Mouse (Mus musculus) G1E (cell line): ENCODE results near the gene Zfp941.

Source experiments
- CTCF ChIP-seq: IDR thresholded peaks from 2 replicates; pipeline ENCODE4 v1.5.1; 2012; ENCODE audit warnings: low read depth, low read length, inconsistent platforms, mixed read lengths
- GATA1 ChIP-seq: IDR thresholded peaks from 2 replicates; pipeline ENCODE4 v1.6.1; 2012; ENCODE audit warnings: borderline replicate concordance, low read length, inconsistent platforms, mixed read lengths
- POLR2AphosphoS5 ChIP-seq: IDR thresholded peaks from 2 replicates; pipeline ENCODE4 v1.6.1; 2012; ENCODE audit warnings: low read depth, low read length, inconsistent platforms; ENCODE audit not compliant: insufficient replicate concordance

DNA sequence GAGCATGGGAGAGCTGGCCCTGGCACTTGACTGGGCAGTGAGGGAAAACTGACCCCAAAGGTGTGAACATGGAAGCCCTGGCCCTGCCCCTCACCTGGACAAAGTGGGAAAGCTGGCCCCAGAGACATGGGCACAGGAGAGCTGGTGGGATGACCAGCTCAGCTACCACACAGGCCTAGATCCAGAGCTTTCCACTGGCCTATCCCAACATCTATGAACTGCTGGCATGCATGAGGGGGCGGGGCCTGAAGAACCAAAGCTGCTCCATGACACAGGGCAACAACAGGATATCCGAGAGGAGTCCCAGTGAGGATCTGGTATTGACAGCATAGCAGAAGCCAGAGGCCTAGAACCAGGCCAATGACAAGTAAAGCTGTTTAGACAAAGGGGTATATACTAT, 23.8 kb downstream of the Zfp941 start:
- TF ChIP-seq CTCF, result no peak
- no peak for TF ChIP-seq GATA1
- TF ChIP-seq POLR2AphosphoS5, result no peak
